Mouse (Mus musculus) left cerebral cortex, adult 6 months (tissue): ENCODE measurements around the gene Pold2. TPM values are rescaled to one million over a fixed set of nuclear protein-coding genes. Genes with fewer than 3 reads are reported as not detected.

Source experiments
- long read RNA-seq, 2 experiments: library from polyadenylated mRNA; unstranded; transcript quantifications; one replicate each; pipeline ENCODE4 v2.0.0; 2019 to 2020
- polyA plus RNA-seq: library from polyadenylated mRNA; unstranded; fragments of <200 nt; fragmentation: Nextera tagmentation; gene quantifications from 2 replicates; pipeline ENCODE4 v1.2.3, GENCODE M21; 2021

The Pold2 gene
- polyA plus RNA-seq: 25.8 and 25.9 TPM in 2 replicates
- long read RNA-seq, experiment 1, transcript Pold2-201 (11 exons, 1,646 nt): major isoform, 89 of 108 reads
- long read RNA-seq, experiment 1, partial matches to known transcripts: 12 of 108 reads
- long read RNA-seq, experiment 1, other reads (novel, unspliced or antisense): 7 of 108 reads
- long read RNA-seq, experiment 2, transcript Pold2-201 (11 exons, 1,646 nt): major isoform, 20 of 30 reads
- long read RNA-seq, experiment 2, partial matches to known transcripts: 10 of 30 reads
- long read RNA-seq, experiment 2, other reads (novel, unspliced or antisense): 0 of 30 reads

DNA sequence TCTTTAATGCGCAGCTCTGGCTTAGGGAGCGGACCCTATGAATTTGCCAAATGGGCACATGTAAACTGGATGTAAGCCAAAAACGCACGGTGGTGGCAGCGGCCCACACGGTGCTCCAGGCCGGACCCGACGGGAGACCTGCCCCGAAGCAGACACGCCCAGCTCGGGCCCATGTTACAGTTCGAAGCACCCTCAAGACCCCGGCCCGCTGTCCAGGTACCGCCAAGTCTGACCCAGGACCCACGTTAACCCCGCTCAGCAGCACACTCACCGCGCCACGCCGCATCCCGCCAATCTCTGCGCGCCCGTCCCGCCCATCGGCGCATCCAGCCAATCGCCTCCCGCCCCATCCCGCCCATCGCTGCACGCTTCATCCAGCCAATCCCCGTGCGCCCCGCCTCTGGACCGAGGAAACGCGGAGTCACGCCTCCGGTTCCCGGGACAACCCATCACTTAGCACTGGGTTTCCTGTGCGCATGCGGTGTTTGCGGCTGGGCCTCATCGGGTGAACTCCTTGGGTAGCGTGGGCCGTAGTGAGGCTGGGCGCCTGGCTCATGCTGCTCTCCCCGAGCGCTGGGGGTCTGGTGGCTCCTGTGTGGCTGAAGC is at the start of gene Pold2:
Pold2 (minus strand) TSS at position 372 of the 606 bp plus-strand sequence.

GRCm38 (mm10) chr11:5898531-5898930 is 20.4 kb upstream of the Pold2 start, which contains the start of gene Myl7:
Myl7 (minus strand) TSS chr11:5898782.

GRCm38 (mm10) chr11:5861678-5862393 is 16.3 kb downstream of the Pold2 start, which contains the start of gene Aebp1:
Aebp1 (plus strand) TSS chr11:5861947.

DNA sequence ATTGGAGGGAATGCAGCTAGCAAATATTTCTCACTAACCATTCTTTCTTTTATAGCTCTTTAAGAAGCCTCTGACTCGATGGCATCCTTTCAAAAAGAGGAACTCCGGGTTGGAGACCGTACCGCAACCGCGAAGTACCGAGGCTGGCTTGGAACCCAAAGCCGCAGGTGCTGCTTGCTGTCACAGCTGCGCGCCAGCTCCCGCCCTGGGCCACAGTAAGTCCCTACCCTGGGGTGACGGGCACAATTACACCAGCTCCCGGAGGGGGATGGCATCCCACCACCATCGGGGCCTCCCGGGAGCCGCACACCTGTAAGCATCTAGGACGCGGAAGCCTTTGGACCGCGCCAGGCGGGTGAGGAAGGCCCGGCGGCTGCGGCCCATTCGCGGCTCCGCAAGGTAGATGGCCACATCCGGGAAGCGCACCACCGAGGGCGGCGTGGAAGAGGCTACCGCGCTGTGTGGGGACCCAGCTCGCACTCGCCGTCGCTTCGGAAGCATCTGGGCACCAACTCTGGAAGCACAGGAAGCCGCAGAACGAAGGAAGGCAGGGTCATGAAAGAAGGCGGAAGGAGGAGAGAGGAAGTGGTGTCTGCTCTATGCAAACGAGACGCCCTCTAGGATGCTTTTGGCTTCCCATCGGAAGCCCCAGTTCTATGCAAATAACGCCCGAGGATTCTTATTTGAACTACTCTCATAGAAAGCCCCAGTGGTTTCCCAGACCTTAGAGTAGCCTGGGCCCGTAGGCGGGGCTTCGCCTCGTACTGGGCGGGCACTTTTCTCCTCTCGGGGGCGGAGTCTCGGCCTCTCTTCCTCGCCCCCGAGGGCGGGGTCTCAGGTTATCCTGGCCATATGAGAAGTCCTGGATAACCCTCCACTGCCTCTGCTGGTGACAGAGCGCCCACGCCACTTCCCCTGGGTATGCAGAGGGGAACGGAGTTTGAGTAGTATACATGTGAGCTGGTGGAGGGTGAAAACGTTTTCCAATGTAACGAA is 40.5 kb downstream of the Pold2 start, which contains the start of gene Polm:
Polm (minus strand) TSS at position 766 of the 996 bp plus-strand sequence.

Other genes with a start within 250 kb of the Pold2 start
- gene Mrps24, start 162.6 kb downstream of the Pold2 start, polyA plus RNA-seq: 278 and 281 TPM in 2 replicates
- 26.7 and 30.7 TPM in 2 replicates for gene Urgcp, start 115.9 kb downstream of the Pold2 start, polyA plus RNA-seq
- gene Dbnl, start 89.8 kb downstream of the Pold2 start, polyA plus RNA-seq: 61.8 and 68.9 TPM in 2 replicates
- gene Pgam2, start 74.6 kb downstream of the Pold2 start, polyA plus RNA-seq: 18.1 and 21.2 TPM in 2 replicates
- 2.4 and 2.5 TPM in 2 replicates for gene Polm, start 40.3 kb downstream of the Pold2 start, polyA plus RNA-seq
- 7.2 and 9.0 TPM in 2 replicates for gene Aebp1, start 16.3 kb downstream of the Pold2 start, polyA plus RNA-seq
- gene Myl7, start 20.5 kb upstream of the Pold2 start, polyA plus RNA-seq: not detected in 2 replicates
- 1.1 and 2.8 TPM in 2 replicates for gene Gck, start 71.8 kb upstream of the Pold2 start, polyA plus RNA-seq
- 26.9 and 28.7 TPM in 2 replicates for gene Ykt6, start 77.4 kb upstream of the Pold2 start, polyA plus RNA-seq
- 179 and 286 TPM in 2 replicates for gene Camk2b, start 188.1 kb upstream of the Pold2 start, polyA plus RNA-seq